ENCODE assay signal across 21 mouse cellular contexts in genomic region chr6:137557159-137557558, GRCm38 (mm10).
A peak's percentile ranks its signal among the peaks of the same experiment; 100 is the strongest.
DNase-seq lines count a peak whose midpoint lies in the region; ATAC-seq and TF ChIP-seq lines count a peak whose summit lies in the region.
"Had no signal": no experiment of that assay in that cellular context is flagged by ENCODE, and none has a peak within 500 bp of the region (broad histone marks: within the 10 kb centered on the region; RNA-seq: fewer than 3 reads in every experiment).

No protein-coding gene starts in this region.

- peaks cover 44% of the 10 kb centered on the region for H3K4me1 ChIP-seq in kidney, adult 2 months (ENCODE audit: control insufficient read depth, insufficient read depth, low read length)
- H3K4me1 ChIP-seq in liver, embryonic 11.5 days (replicated peaks; ENCODE audit: control insufficient read depth, insufficient read depth, low read length) = peaks cover 22% of the 10 kb centered on the region
- peaks cover 13% of the 10 kb centered on the region for H3K4me1 ChIP-seq in cerebellum, adult 2 months (ENCODE audit: control insufficient read depth, insufficient read depth, low read length)

- no peaks in the 10 kb centered on the region for H3K9me3 ChIP-seq in liver, embryonic 11.5 days (ENCODE audit: control insufficient read depth, low read length)
- H3K9me3 ChIP-seq: hindbrain, embryonic 10.5 days; neural tube, embryonic 12.5 days had no signal

- peak; percentile 89 for DNase-seq in heart, adult 11 months
- no peak for DNase-seq in heart, postnatal 25 days (ENCODE audit: low spot score)
- DNase-seq in kidney, adult 2 months = no peak
- no peak for DNase-seq in kidney, adult 9 months
- no peak for DNase-seq in liver, embryonic 11.5 days (ENCODE audit: low spot score)
- no peak for DNase-seq in thymus, postnatal 25 days
- DNase-seq in cerebellum, adult 2 months = no peak
- DNase-seq: adrenal gland, postnatal 10 days; cerebellum, postnatal 25 days; embryo, embryonic 11 days; forebrain, postnatal 0 days; right cerebral cortex, postnatal 4 days had no signal

- no peaks in the 10 kb centered on the region for H3K27me3 ChIP-seq in kidney, adult 2 months (replicated peaks; ENCODE audit: control insufficient read depth, insufficient read depth, low read length)
- H3K27me3 ChIP-seq in liver, embryonic 11.5 days (replicated peaks; ENCODE audit: control insufficient read depth, insufficient read depth, low read length) = no peaks in the 10 kb centered on the region
- H3K27me3 ChIP-seq in myocyte (ENCODE audit: control insufficient read depth, insufficient read depth, insufficient read length) = no peaks in the 10 kb centered on the region
- no peaks in the 10 kb centered on the region for H3K27me3 ChIP-seq in cerebellum, adult 2 months (ENCODE audit: control insufficient read depth, insufficient read depth, low read length)
- H3K27me3 ChIP-seq: neural tube, embryonic 12.5 days had no signal

- H3K9ac ChIP-seq in liver, embryonic 11.5 days (ENCODE audit: low read depth, low read length) = no peak overlapping the region
- H3K9ac ChIP-seq: forebrain, postnatal 0 days; limb, embryonic 13.5 days; neural tube, embryonic 12.5 days had no signal

- H3K4me3 ChIP-seq in kidney, adult 2 months (ENCODE audit: insufficient read depth, low read depth, low read length) = no peak overlapping the region
- H3K4me3 ChIP-seq in liver, embryonic 11.5 days (ENCODE audit: low read depth, low read length) = no peak overlapping the region
- no peak overlapping the region for H3K4me3 ChIP-seq in myocyte
- H3K4me3 ChIP-seq in cerebellum, adult 2 months (replicated peaks; ENCODE audit: insufficient read depth, low read depth, low read length) = no peak overlapping the region
- H3K4me3 ChIP-seq: hindbrain, embryonic 10.5 days; limb, embryonic 13.5 days; neural tube, embryonic 12.5 days had no signal

- H3K4me2 ChIP-seq in liver, embryonic 11.5 days = peak overlapping the region; percentile 24
- peak overlapping the region; percentile 35 for H3K4me2 ChIP-seq in myocyte (ENCODE audit: low read depth)
- H3K4me2 ChIP-seq: limb, embryonic 13.5 days; neural tube, embryonic 12.5 days had no signal

- TF ChIP-seq CTCF in kidney, adult 2 months (conservative IDR thresholded peaks at IDR 0.05; ENCODE audit: insufficient read depth, insufficient read length, low read depth, low read length) = no peak
- TF ChIP-seq CTCF in cerebellum, adult 2 months (IDR thresholded peaks at IDR 0.05; ENCODE audit: borderline replicate concordance, insufficient read depth, low read depth, low read length) = no peak

- no peak for TF ChIP-seq POLR2A in kidney, adult 2 months (IDR thresholded peaks at IDR 0.05; ENCODE audit: low read depth, low read length)
- no peak for TF ChIP-seq POLR2A in myocyte (IDR thresholded peaks at IDR 0.05; ENCODE audit: insufficient read length, low read depth)
- no peak for TF ChIP-seq POLR2A in cerebellum, adult 2 months (IDR thresholded peaks at IDR 0.05; ENCODE audit: borderline replicate concordance, insufficient read depth, low read length)

- H3K36me3 ChIP-seq in kidney, adult 2 months (ENCODE audit: control insufficient read depth, insufficient read depth, low read length) = no peaks in the 10 kb centered on the region
- H3K36me3 ChIP-seq in liver, embryonic 11.5 days (ENCODE audit: control insufficient read depth, insufficient read depth, low read length) = no peaks in the 10 kb centered on the region
- no peaks in the 10 kb centered on the region for H3K36me3 ChIP-seq in myocyte (ENCODE audit: control insufficient read depth, insufficient read depth)
- H3K36me3 ChIP-seq: hindbrain, embryonic 10.5 days; limb, embryonic 13.5 days; neural tube, embryonic 12.5 days had no signal

- intact Hi-C loops in heart, postnatal 25 days (cut with DNase I) = loop anchor here (5.0 kb wide), 1 partner anchor 165 kb away; no protein-coding TSS in a partner anchor

- H3K27ac ChIP-seq in kidney, adult 2 months (ENCODE audit: insufficient read depth, low read depth, low read length) = 0 out of 2 replicates have a peak overlapping the region, but pooled peaks have one; percentile 12
- H3K27ac ChIP-seq in liver, embryonic 11.5 days (ENCODE audit: low read depth, low read length) = peak overlapping the region; percentile 28; the same call in 1 of the 2 replicates
- no peak overlapping the region for H3K27ac ChIP-seq in cerebellum, adult 2 months (ENCODE audit: insufficient read depth, low read length)
- H3K27ac ChIP-seq: hindbrain, embryonic 10.5 days; hindbrain, postnatal 0 days; kidney, postnatal 0 days; limb, embryonic 13.5 days; neural tube, embryonic 12.5 days had no signal

- 89% methylated on average over 4 of the region's 4 CpGs for WGBS in kidney, adult 2 months
- 67% methylated on average over 4 of the region's 4 CpGs for WGBS in liver, embryonic 11.5 days
- WGBS in cerebellum, adult 2 months = 81% methylated on average over 4 of the region's 4 CpGs

- H3ac ChIP-seq in myocyte (ENCODE audit: control insufficient read depth, insufficient read length) = no peak overlapping the region

- peak; percentile 70 for ATAC-seq in liver, embryonic 11.5 days (replicated peaks; ENCODE audit: low FRiP score)
- ATAC-seq: activated CD4-positive, CD25-positive, alpha-beta regulatory T cell, adult 4 months; CD4-positive, CD25-positive, alpha-beta regulatory T cell, adult 4 months; forebrain, postnatal 0 days; hindbrain, postnatal 0 days; intestine, postnatal 0 days had no signal

- no peaks in the 10 kb centered on the region for H3K79me2 ChIP-seq in myocyte (ENCODE audit: control insufficient read depth, insufficient read depth)

TF ChIP-seq in myocyte, 11 proteins besides CTCF, POLR2A, EP300 and RAD21:
- TF ChIP-seq MYOD1 (IDR thresholded peaks at IDR 0.05; ENCODE audit: control insufficient read depth in 1 of 3, insufficient read length in 2 of 3, low read depth in 2 of 3) = no peak
- TF ChIP-seq REST (IDR thresholded peaks at IDR 0.05; ENCODE audit: insufficient read depth, insufficient read length) = no peak
- no peak for TF ChIP-seq MYOG (IDR thresholded peaks at IDR 0.05; ENCODE audit: control insufficient read depth in 1 of 3, insufficient read depth in 1 of 3, insufficient read length in 2 of 3, low read depth in 2 of 3)
- TF ChIP-seq TCF12 (IDR thresholded peaks at IDR 0.05; ENCODE audit: insufficient read depth, poor library complexity, severe bottlenecking) = no peak
- TF ChIP-seq CEBPB (IDR thresholded peaks at IDR 0.05; ENCODE audit: insufficient read depth, poor library complexity, severe bottlenecking) = no peak
- no peak for TF ChIP-seq E2F4 (IDR thresholded peaks at IDR 0.05; ENCODE audit: insufficient read depth)
- TF ChIP-seq POLR2AphosphoS2 (IDR thresholded peaks at IDR 0.05; ENCODE audit: insufficient read length, low read depth) = no peak
- TF ChIP-seq TCF3 (IDR thresholded peaks at IDR 0.05; ENCODE audit: insufficient read length, low read depth) = no peak
- no peak for TF ChIP-seq MAX (IDR thresholded peaks at IDR 0.05; ENCODE audit: low read depth)
- no peak for TF ChIP-seq USF1 (IDR thresholded peaks at IDR 0.05; ENCODE audit: low read depth)
- no peak for TF ChIP-seq SRF (IDR thresholded peaks at IDR 0.05; ENCODE audit: control insufficient read depth, insufficient read length, low read depth)
